Comparison of ENCODE assay signal across 25 mouse cellular contexts in genomic region chr15:31044983-31045382, GRCm38 (mm10).
"Had no signal": no experiment of that assay in that cellular context is flagged by ENCODE, and none has a peak within 500 bp of the region (broad histone marks: within the 10 kb centered on the region; RNA-seq: fewer than 3 reads in every experiment).

No protein-coding gene starts in this region.

- ATAC-seq: forebrain, postnatal 0 days; hindbrain, postnatal 0 days; intestine, embryonic 16.5 days; liver, postnatal 0 days had no signal

- H3K4me2 ChIP-seq: heart, embryonic 13.5 days; heart, embryonic 15.5 days; hindbrain, embryonic 13.5 days; hindbrain, embryonic 15.5 days; limb, embryonic 12.5 days; liver, embryonic 11.5 days; liver, embryonic 13.5 days; liver, embryonic 15.5 days had no signal

- H3K27ac ChIP-seq: heart, adult 2 months; heart, embryonic 13.5 days; heart, embryonic 15.5 days; hindbrain, embryonic 13.5 days; hindbrain, embryonic 15.5 days; hindbrain, postnatal 0 days; layer of hippocampus, adult 2 months; left cerebral cortex, adult 2 months; limb, embryonic 10.5 days; limb, embryonic 12.5 days; liver, embryonic 13.5 days; liver, embryonic 15.5 days had no signal

- H3K27me3 ChIP-seq: heart, embryonic 13.5 days; heart, embryonic 15.5 days; hindbrain, embryonic 13.5 days; hindbrain, embryonic 15.5 days; limb, embryonic 12.5 days; liver, embryonic 13.5 days; liver, embryonic 15.5 days had no signal

- H3K4me3 ChIP-seq: heart, adult 2 months; heart, embryonic 13.5 days; heart, embryonic 15.5 days; hindbrain, embryonic 13.5 days; hindbrain, embryonic 15.5 days; layer of hippocampus, adult 2 months; left cerebral cortex, adult 2 months; limb, embryonic 10.5 days; limb, embryonic 12.5 days; liver, embryonic 13.5 days; liver, embryonic 15.5 days had no signal

- H3K36me3 ChIP-seq: heart, embryonic 13.5 days; heart, embryonic 15.5 days; hindbrain, embryonic 13.5 days; hindbrain, embryonic 15.5 days; limb, embryonic 10.5 days; limb, embryonic 12.5 days; liver, embryonic 13.5 days; liver, embryonic 15.5 days had no signal

- DNase-seq: forebrain, postnatal 0 days; gastrocnemius, postnatal 14 days; gastrocnemius, postnatal 36 days; heart, postnatal 14 days; kidney, adult 11 months; kidney, adult 8-10 months; kidney, postnatal 10 days; kidney, postnatal 25 days; kidney, postnatal 4 days; liver; liver, embryonic 13.5 days; liver, postnatal 0 days had no signal

- H3K4me1 ChIP-seq: heart, embryonic 15.5 days; hindbrain, embryonic 13.5 days; hindbrain, embryonic 15.5 days; limb, embryonic 10.5 days; limb, embryonic 12.5 days; liver, embryonic 13.5 days; liver, embryonic 15.5 days had no signal

- H3K9ac ChIP-seq: forebrain, postnatal 0 days; heart, embryonic 13.5 days; heart, embryonic 15.5 days; hindbrain, embryonic 13.5 days; hindbrain, embryonic 15.5 days; limb, embryonic 12.5 days; liver, embryonic 13.5 days; liver, embryonic 15.5 days; liver, postnatal 0 days had no signal

- H3K9me3 ChIP-seq: heart, embryonic 13.5 days; heart, embryonic 15.5 days; hindbrain, embryonic 13.5 days; hindbrain, embryonic 15.5 days; limb, embryonic 10.5 days; limb, embryonic 12.5 days; liver, embryonic 13.5 days; liver, embryonic 15.5 days had no signal
